8 mouse cellular contexts compared by ENCODE assay signal in genomic region chr16:17576825-17577215, GRCm38 (mm10). TPM values are rescaled to one million over a fixed set of nuclear protein-coding genes. Genes with fewer than 3 reads are reported as not detected.
DNase-seq lines count a peak whose midpoint lies in the region; ATAC-seq and TF ChIP-seq lines count a peak whose summit lies in the region.

No protein-coding gene starts in this region.

- H3K9ac ChIP-seq in liver, adult 2 months (ENCODE audit: low read depth, low read length), result no peak overlapping the region
- peak overlapping the region; percentile 73 for H3K9ac ChIP-seq in intestine, embryonic 15.5 days
- peak overlapping the region; percentile 59 for H3K9ac ChIP-seq in neural tube, embryonic 12.5 days

- peak overlapping the region; percentile 94 for H3K4me2 ChIP-seq in intestine, embryonic 15.5 days (replicated peaks)
- peak overlapping the region; percentile 73 for H3K4me2 ChIP-seq in neural tube, embryonic 12.5 days (replicated peaks)

- no peak overlapping the region for H3K27ac ChIP-seq in liver, adult 2 months (replicated peaks; ENCODE audit: insufficient read depth, low read depth, low read length)
- no peak overlapping the region for H3K27ac ChIP-seq in forebrain, embryonic 10.5 days
- H3K27ac ChIP-seq in intestine, embryonic 15.5 days, result 0 out of 2 replicates have a peak overlapping the region, but pooled peaks have one; percentile 44
- H3K27ac ChIP-seq in neural tube, embryonic 12.5 days, result no peak overlapping the region

- no peaks in the 10 kb centered on the region for H3K9me3 ChIP-seq in forebrain, embryonic 10.5 days
- H3K9me3 ChIP-seq in intestine, embryonic 15.5 days, result no peaks in the 10 kb centered on the region
- no peaks in the 10 kb centered on the region for H3K9me3 ChIP-seq in neural tube, embryonic 12.5 days

- peak overlapping the region; percentile 67; the same call in 1 of the 2 replicates for H3K4me3 ChIP-seq in liver, adult 2 months (ENCODE audit: insufficient read depth, low read depth, low read length)
- H3K4me3 ChIP-seq in forebrain, embryonic 10.5 days, result peak overlapping the region; percentile 58
- H3K4me3 ChIP-seq in intestine, embryonic 15.5 days (replicated peaks), result peak overlapping the region; percentile 63
- H3K4me3 ChIP-seq in neural tube, embryonic 12.5 days, result peak overlapping the region; percentile 46

- WGBS in liver, adult 2 months, result 30% methylated on average over 8 of the region's 8 CpGs
- WGBS in forebrain, embryonic 10.5 days, result 18% methylated on average over 8 of the region's 8 CpGs
- 15% methylated on average over 8 of the region's 8 CpGs for WGBS in intestine, embryonic 15.5 days
- WGBS in neural tube, embryonic 12.5 days, result 13% methylated on average over 8 of the region's 8 CpGs

- H3K79me2 ChIP-seq in liver, adult 2 months (ENCODE audit: control insufficient read depth, insufficient read depth, low read length), result no peaks in the 10 kb centered on the region

- no peak for DNase-seq in liver, adult 2 months (ENCODE audit: extremely low read depth, low read depth, low spot score)
- no peak for DNase-seq in liver
- no peak for DNase-seq in forebrain, embryonic 10.5 days (ENCODE audit: extremely low spot score, low spot score)
- no peak for DNase-seq in adipocyte (ENCODE audit: low spot score)
- no peak for DNase-seq in layer of hippocampus, postnatal 25 days (ENCODE audit: extremely low spot score in 1 of 2, low spot score in 1 of 2)

- H3K27me3 ChIP-seq in liver, adult 2 months (ENCODE audit: control insufficient read depth, insufficient read depth, low read length), result no peaks in the 10 kb centered on the region
- H3K27me3 ChIP-seq in forebrain, embryonic 10.5 days (ENCODE audit: poor library complexity, severe bottlenecking), result peaks cover 59% of the 10 kb centered on the region
- H3K27me3 ChIP-seq in intestine, embryonic 15.5 days (replicated peaks), result peaks cover 3% of the 10 kb centered on the region; the same call in 1 of the 2 replicates
- H3K27me3 ChIP-seq in neural tube, embryonic 12.5 days (replicated peaks), result peaks cover 37% of the 10 kb centered on the region

- H3K4me1 ChIP-seq in liver, adult 2 months (ENCODE audit: control insufficient read depth, insufficient read depth, low read length), result peaks cover 3% of the 10 kb centered on the region; the same call in 1 of the 2 replicates
- H3K4me1 ChIP-seq in forebrain, embryonic 10.5 days, result peaks cover 17% of the 10 kb centered on the region
- no peaks in the 10 kb centered on the region for H3K4me1 ChIP-seq in intestine, embryonic 15.5 days (replicated peaks)
- peaks cover 10% of the 10 kb centered on the region; the same call in 1 of the 2 replicates for H3K4me1 ChIP-seq in neural tube, embryonic 12.5 days

- ATAC-seq in intestine, embryonic 15.5 days, result no peak
- no peak for ATAC-seq in neural tube, embryonic 12.5 days (ENCODE audit: low FRiP score, low read depth)
- no peak for ATAC-seq in granulocyte monocyte progenitor cell, adult 5-6 weeks (replicated peaks; ENCODE audit: poor library complexity, severe bottlenecking)

- no peak for TF ChIP-seq POLR2A in liver, adult 2 months (IDR thresholded peaks at IDR 0.05; ENCODE audit: extremely low read depth, insufficient read depth, low read length)

- TF ChIP-seq CTCF in liver, adult 2 months (IDR thresholded peaks at IDR 0.05; ENCODE audit: low read depth, low read length), result no peak

- no peaks in the 10 kb centered on the region for H3K36me3 ChIP-seq in liver, adult 2 months (ENCODE audit: control insufficient read depth, insufficient read depth, low read length)
- H3K36me3 ChIP-seq in forebrain, embryonic 10.5 days (replicated peaks), result no peaks in the 10 kb centered on the region
- no peaks in the 10 kb centered on the region for H3K36me3 ChIP-seq in intestine, embryonic 15.5 days
- H3K36me3 ChIP-seq in neural tube, embryonic 12.5 days, result no peaks in the 10 kb centered on the region

RNA-seq across cellular contexts. Expression of gene Slc7a4, which starts 6.2 kb away (rescaled TPM):
- 0.74 TPM in 2 replicates for total RNA-seq in liver, adult 2 months (2014; rRNA removed)
- 1.9 and 5.3 TPM in 2 replicates for polyA plus RNA-seq in liver, adult 2 months (2012; rRNA removed)
- polyA plus RNA-seq in forebrain, embryonic 10.5 days (2016; fragmentation: Nextera tagmentation; extraction: Ambion mirVana), result 2.2 and 2.7 TPM in 2 replicates
- polyA plus RNA-seq in intestine, embryonic 15.5 days (2015; fragmentation: Nextera tagmentation; extraction: Ambion mirVana), result 25.0 and 29.4 TPM in 2 replicates
- polyA plus RNA-seq in neural tube, embryonic 12.5 days (2016; fragmentation: Nextera tagmentation; extraction: Ambion mirVana), result 6.6 TPM in 2 replicates
- total RNA-seq in granulocyte monocyte progenitor cell, adult 5-6 weeks (2014; fragmentation: Nextera tagmentation), result 2.9 and 3.9 TPM in 2 replicates
- 1.5 and 2.0 TPM in 2 replicates for total RNA-seq in granulocyte monocyte progenitor cell, adult 5-6 weeks (2017)
- 100 to 1,000 TPM in 1 of 2 experiments, 10 to 100 TPM in 1; 88.1 to 103 TPM for total RNA-seq in layer of hippocampus, postnatal 25 days (2021)

RNA-seq across cellular contexts. Expression of gene P2rx6, which starts 15.1 kb away (rescaled TPM):
- total RNA-seq in liver, adult 2 months (2014; rRNA removed), result under 0.01 TPM in 1 of 2 replicates, not detected in the other
- polyA plus RNA-seq in liver, adult 2 months (2012; rRNA removed), result 0.12 TPM in 1 of 2 replicates, not detected in the other
- polyA plus RNA-seq in forebrain, embryonic 10.5 days (2016; fragmentation: Nextera tagmentation; extraction: Ambion mirVana), result 0.46 and 0.62 TPM in 2 replicates
- 0.60 and 0.80 TPM in 2 replicates for polyA plus RNA-seq in intestine, embryonic 15.5 days (2015; fragmentation: Nextera tagmentation; extraction: Ambion mirVana)
- polyA plus RNA-seq in neural tube, embryonic 12.5 days (2016; fragmentation: Nextera tagmentation; extraction: Ambion mirVana), result 0.75 and 0.96 TPM in 2 replicates
- total RNA-seq in granulocyte monocyte progenitor cell, adult 5-6 weeks (2014; fragmentation: Nextera tagmentation), result not detected in 2 replicates
- not detected in 2 replicates for total RNA-seq in granulocyte monocyte progenitor cell, adult 5-6 weeks (2017)
- total RNA-seq in layer of hippocampus, postnatal 25 days (2021), result 1 to 10 TPM in 1 of 2 experiments, under 1 TPM in 1; 0.64 to 1.3 TPM

RNA-seq across cellular contexts. Expression of gene Lrrc74b, which starts 15.8 kb away (rescaled TPM):
- not detected in 2 replicates for total RNA-seq in liver, adult 2 months (2014; rRNA removed)
- polyA plus RNA-seq in liver, adult 2 months (2012; rRNA removed), result not detected in 2 replicates
- polyA plus RNA-seq in forebrain, embryonic 10.5 days (2016; fragmentation: Nextera tagmentation; extraction: Ambion mirVana), result 0.26 and 0.51 TPM in 2 replicates
- polyA plus RNA-seq in intestine, embryonic 15.5 days (2015; fragmentation: Nextera tagmentation; extraction: Ambion mirVana), result 0.27 and 0.29 TPM in 2 replicates
- polyA plus RNA-seq in neural tube, embryonic 12.5 days (2016; fragmentation: Nextera tagmentation; extraction: Ambion mirVana), result 0.24 TPM in 2 replicates
- total RNA-seq in granulocyte monocyte progenitor cell, adult 5-6 weeks (2014; fragmentation: Nextera tagmentation), result not detected in 2 replicates
- total RNA-seq in granulocyte monocyte progenitor cell, adult 5-6 weeks (2017), result not detected in 2 replicates
- total RNA-seq in layer of hippocampus, postnatal 25 days (2021), result 1 to 10 TPM in 1 of 2 experiments, under 1 TPM in 1; 0.57 to 1.2 TPM

RNA-seq across cellular contexts. Expression of gene Smpd4, which starts 42.3 kb away (rescaled TPM):
- 3.6 and 6.0 TPM in 2 replicates for total RNA-seq in liver, adult 2 months (2014; rRNA removed)
- 15.2 and 26.9 TPM in 2 replicates for polyA plus RNA-seq in liver, adult 2 months (2012; rRNA removed)
- 65.6 and 66.6 TPM in 2 replicates for polyA plus RNA-seq in forebrain, embryonic 10.5 days (2016; fragmentation: Nextera tagmentation; extraction: Ambion mirVana)
- polyA plus RNA-seq in intestine, embryonic 15.5 days (2015; fragmentation: Nextera tagmentation; extraction: Ambion mirVana), result 26.8 and 27.5 TPM in 2 replicates
- 30.5 and 31.8 TPM in 2 replicates for polyA plus RNA-seq in neural tube, embryonic 12.5 days (2016; fragmentation: Nextera tagmentation; extraction: Ambion mirVana)
- 69.2 and 77.1 TPM in 2 replicates for total RNA-seq in granulocyte monocyte progenitor cell, adult 5-6 weeks (2014; fragmentation: Nextera tagmentation)
- 39.3 and 54.7 TPM in 2 replicates for total RNA-seq in granulocyte monocyte progenitor cell, adult 5-6 weeks (2017)
- 10 to 100 TPM; 40.8 to 58.6 TPM for total RNA-seq in layer of hippocampus, postnatal 25 days (2021)

RNA-seq across cellular contexts. Expression of gene Thap7, which starts 45.9 kb away (rescaled TPM):
- 15.1 and 18.8 TPM in 2 replicates for total RNA-seq in liver, adult 2 months (2014; rRNA removed)
- polyA plus RNA-seq in liver, adult 2 months (2012; rRNA removed), result 47.9 and 49.2 TPM in 2 replicates
- 51.7 and 53.4 TPM in 2 replicates for polyA plus RNA-seq in forebrain, embryonic 10.5 days (2016; fragmentation: Nextera tagmentation; extraction: Ambion mirVana)
- 52.7 and 54.0 TPM in 2 replicates for polyA plus RNA-seq in intestine, embryonic 15.5 days (2015; fragmentation: Nextera tagmentation; extraction: Ambion mirVana)
- 62.7 and 71.0 TPM in 2 replicates for polyA plus RNA-seq in neural tube, embryonic 12.5 days (2016; fragmentation: Nextera tagmentation; extraction: Ambion mirVana)
- 18.4 and 24.8 TPM in 2 replicates for total RNA-seq in granulocyte monocyte progenitor cell, adult 5-6 weeks (2014; fragmentation: Nextera tagmentation)
- total RNA-seq in granulocyte monocyte progenitor cell, adult 5-6 weeks (2017), result 32.1 and 43.8 TPM in 2 replicates
- 10 to 100 TPM; 39.8 to 47.8 TPM for total RNA-seq in layer of hippocampus, postnatal 25 days (2021)
